Mouse (Mus musculus): Measurements from ENCODE around the gene Cul9. TPM values are rescaled to one million over a fixed set of nuclear protein-coding genes. Genes with fewer than 3 reads are reported as not detected.
A peak's percentile ranks its signal among the peaks of the same experiment; 100 is the strongest.

Cul9 gene
- polyA plus RNA-seq (2015; fragmentation: Nextera tagmentation; extraction: Ambion mirVana) = 5.3 and 5.8 TPM in 2 replicates

- Histone ChIP-seq H3K9ac (peak within 1 kb of the TSS; percentile 65), H3K4me1 (peaks cover 34% of the 10 kb centered on the region), H3K27ac (peak within 1 kb of the TSS; percentile 51; the same call in 1 of the 2 replicates), H3K27me3 (no peaks in the 10 kb centered on the region), H3K9me3 (replicated peaks) (no peaks in the 10 kb centered on the region), H3K4me2 (peak within 1 kb of the TSS; percentile 93), H3K36me3 (peaks cover 37% of the 10 kb centered on the region), H3K4me3 (replicated peaks) (peak within 1 kb of the TSS; percentile 66)
- peak; percentile 63 for ATAC-seq (replicated peaks; ENCODE audit: low FRiP score)
- WGBS = 2% methylated on average over 47 of the region's 49 CpGs
Measured at GRCm38 (mm10) chr17:46545813-46546564, at the start of gene Cul9. Gene Cul9 (minus strand): TSS chr17:46546388.

- Histone ChIP-seq H3K4me3 (replicated peaks) (no peak overlapping the region), H3K36me3 (peaks cover 41% of the 10 kb centered on the region), H3K4me2 (no peak overlapping the region), H3K27ac (peak overlapping the region; percentile 67), H3K9ac (no peak overlapping the region), H3K4me1 (peaks cover 27% of the 10 kb centered on the region), H3K27me3 (no peaks in the 10 kb centered on the region), H3K9me3 (replicated peaks) (no peaks in the 10 kb centered on the region)
- WGBS = 66% methylated on average over 6 of the region's 6 CpGs
- 0 out of 2 replicates have a peak, but pooled peaks have one; percentile 33 for ATAC-seq (replicated peaks; ENCODE audit: low FRiP score)
Measured at GRCm38 (mm10) chr17:46595336-46595735, 49.1 kb upstream of the Cul9 start.

- 21% methylated on average over 9 of the region's 9 CpGs for WGBS
Measured at GRCm38 (mm10) chr17:46594606-46595005, 48.4 kb upstream of the Cul9 start.

GRCm38 (mm10) chr17:46593124-46593523 lies 46.9 kb upstream of the Cul9 start:
- no peak for ATAC-seq (replicated peaks; ENCODE audit: low FRiP score)
- no peaks in the 10 kb centered on the region for H3K27me3 ChIP-seq
- no peak overlapping the region for H3K4me3 ChIP-seq (replicated peaks)
- H3K36me3 ChIP-seq = peaks cover 54% of the 10 kb centered on the region
- WGBS = 92% methylated on average over 4 of the region's 4 CpGs
- no peaks in the 10 kb centered on the region for H3K9me3 ChIP-seq (replicated peaks)
- no peak overlapping the region for H3K27ac ChIP-seq
- peaks cover 27% of the 10 kb centered on the region for H3K4me1 ChIP-seq
- no peak overlapping the region for H3K9ac ChIP-seq
- H3K4me2 ChIP-seq = no peak overlapping the region

More at GRCm38 (mm10) chr17:46594606-46595005, 48.4 kb upstream of the Cul9 start:
- Histone ChIP-seq H3K36me3 (peaks cover 49% of the 10 kb centered on the region), H3K4me3 (replicated peaks) (no peak overlapping the region), H3K27me3 (no peaks in the 10 kb centered on the region), H3K9me3 (replicated peaks) (no peaks in the 10 kb centered on the region), H3K4me2 (no peak overlapping the region), H3K9ac (no peak overlapping the region), H3K4me1 (peaks cover 27% of the 10 kb centered on the region), H3K27ac (peak overlapping the region; percentile 67)
- peak; percentile 36 for ATAC-seq (replicated peaks; ENCODE audit: low FRiP score)

GRCm38 (mm10) chr17:46591406-46591805 lies 45.2 kb upstream of the Cul9 start:
- H3K27me3 ChIP-seq = no peaks in the 10 kb centered on the region
- peaks cover 27% of the 10 kb centered on the region for H3K4me1 ChIP-seq
- H3K36me3 ChIP-seq = peaks cover 55% of the 10 kb centered on the region
- no peak for ATAC-seq (replicated peaks; ENCODE audit: low FRiP score)
- no peak overlapping the region for H3K4me3 ChIP-seq (replicated peaks)
- no peaks in the 10 kb centered on the region for H3K9me3 ChIP-seq (replicated peaks)
- H3K27ac ChIP-seq = no peak overlapping the region
- no peak overlapping the region for H3K4me2 ChIP-seq
- 82% methylated on average over 19 of the region's 19 CpGs for WGBS
- no peak overlapping the region for H3K9ac ChIP-seq

GRCm38 (mm10) chr17:46590439-46590838 lies 44.3 kb upstream of the Cul9 start:
- 86% methylated on average over 7 of the region's 7 CpGs for WGBS
- Histone ChIP-seq H3K9ac (no peak overlapping the region), H3K4me2 (no peak overlapping the region), H3K36me3 (peaks cover 60% of the 10 kb centered on the region), H3K27ac (no peak overlapping the region), H3K27me3 (no peaks in the 10 kb centered on the region), H3K9me3 (replicated peaks) (no peaks in the 10 kb centered on the region), H3K4me1 (peaks cover 25% of the 10 kb centered on the region), H3K4me3 (replicated peaks) (no peak overlapping the region)
- ATAC-seq (replicated peaks; ENCODE audit: low FRiP score) = no peak

GRCm38 (mm10) chr17:46589635-46590314 lies 43.6 kb upstream of the Cul9 start:
- ATAC-seq (replicated peaks; ENCODE audit: low FRiP score) = no peak
- Histone ChIP-seq H3K9me3 (replicated peaks) (no peaks in the 10 kb centered on the region), H3K27ac (no peak overlapping the region), H3K27me3 (no peaks in the 10 kb centered on the region), H3K4me1 (peaks cover 19% of the 10 kb centered on the region), H3K36me3 (peaks cover 67% of the 10 kb centered on the region), H3K4me3 (replicated peaks) (no peak overlapping the region), H3K4me2 (no peak overlapping the region), H3K9ac (no peak overlapping the region)
- 90% methylated on average over 16 of the region's 16 CpGs for WGBS

- no peak overlapping the region for H3K27ac ChIP-seq
- H3K36me3 ChIP-seq = peaks cover 75% of the 10 kb centered on the region
- H3K4me3 ChIP-seq (replicated peaks) = no peak overlapping the region
- whole genome bisulfite sequencing = 92% methylated on average over 6 of the region's 6 CpGs
- H3K4me2 ChIP-seq = no peak overlapping the region
- peaks cover 14% of the 10 kb centered on the region; the same call in 1 of the 2 replicates for H3K4me1 ChIP-seq
- no peaks in the 10 kb centered on the region for H3K9me3 ChIP-seq (replicated peaks)
- H3K27me3 ChIP-seq = no peaks in the 10 kb centered on the region
- H3K9ac ChIP-seq = no peak overlapping the region
- ATAC-seq (replicated peaks; ENCODE audit: low FRiP score) = no peak
Measured at GRCm38 (mm10) chr17:46588913-46589312, 42.7 kb upstream of the Cul9 start.

GRCm38 (mm10) chr17:46588173-46588572 lies 42.0 kb upstream of the Cul9 start:
- H3K9me3 ChIP-seq (replicated peaks) = no peaks in the 10 kb centered on the region
- peaks cover 9% of the 10 kb centered on the region; the same call in 1 of the 2 replicates for H3K4me1 ChIP-seq
- WGBS = 82% methylated on average over 9 of the region's 9 CpGs
- H3K36me3 ChIP-seq = peaks cover 77% of the 10 kb centered on the region
- ATAC-seq (replicated peaks; ENCODE audit: low FRiP score) = no peak
- no peak overlapping the region for H3K9ac ChIP-seq
- no peak overlapping the region for H3K27ac ChIP-seq
- no peaks in the 10 kb centered on the region for H3K27me3 ChIP-seq
- no peak overlapping the region for H3K4me2 ChIP-seq
- no peak overlapping the region for H3K4me3 ChIP-seq (replicated peaks)

GRCm38 (mm10) chr17:46586327-46586726 lies 40.1 kb upstream of the Cul9 start:
- Histone ChIP-seq H3K27me3 (no peaks in the 10 kb centered on the region), H3K9ac (no peak overlapping the region), H3K4me3 (replicated peaks) (no peak overlapping the region), H3K4me2 (no peak overlapping the region), H3K36me3 (peaks cover 91% of the 10 kb centered on the region), H3K9me3 (replicated peaks) (no peaks in the 10 kb centered on the region), H3K27ac (no peak overlapping the region), H3K4me1 (no peaks in the 10 kb centered on the region)
- WGBS = 92% methylated on average over 8 of the region's 8 CpGs
- no peak for ATAC-seq (replicated peaks; ENCODE audit: low FRiP score)

GRCm38 (mm10) chr17:46578650-46579049 lies 32.5 kb upstream of the Cul9 start:
- Histone ChIP-seq H3K9ac (no peak overlapping the region), H3K4me1 (no peaks in the 10 kb centered on the region), H3K27me3 (no peaks in the 10 kb centered on the region), H3K36me3 (peaks cover 92% of the 10 kb centered on the region), H3K4me2 (no peak overlapping the region), H3K27ac (no peak overlapping the region), H3K4me3 (replicated peaks) (no peak overlapping the region), H3K9me3 (replicated peaks) (0 out of 2 replicates have a peak, but pooled peaks cover 3% of the 10 kb centered on the region)
- 65% methylated on average over 5 of the region's 5 CpGs for WGBS
- no peak for ATAC-seq (replicated peaks; ENCODE audit: low FRiP score)

- Histone ChIP-seq H3K4me2 (no peak overlapping the region), H3K9ac (no peak overlapping the region), H3K9me3 (replicated peaks) (0 out of 2 replicates have a peak, but pooled peaks cover 3% of the 10 kb centered on the region), H3K4me1 (no peaks in the 10 kb centered on the region), H3K27ac (no peak overlapping the region), H3K36me3 (peaks cover 97% of the 10 kb centered on the region), H3K27me3 (no peaks in the 10 kb centered on the region), H3K4me3 (replicated peaks) (no peak overlapping the region)
- no peak for ATAC-seq (replicated peaks; ENCODE audit: low FRiP score)
- whole genome bisulfite sequencing = 86% methylated on average over 13 of the region's 13 CpGs
Measured at GRCm38 (mm10) chr17:46576070-46576469, 29.9 kb upstream of the Cul9 start.
